Mouse (Mus musculus): ENCODE data around the gene Ctns. TPM values are rescaled to one million over a fixed set of nuclear protein-coding genes. Genes with fewer than 3 reads are reported as not detected.
A peak's percentile ranks its signal among the peaks of the same experiment; 100 is the strongest.

Gene Ctns
- polyA plus RNA-seq (2016; fragmentation: Nextera tagmentation; extraction: Ambion mirVana): 7.5 and 8.2 TPM in 2 replicates

DNA sequence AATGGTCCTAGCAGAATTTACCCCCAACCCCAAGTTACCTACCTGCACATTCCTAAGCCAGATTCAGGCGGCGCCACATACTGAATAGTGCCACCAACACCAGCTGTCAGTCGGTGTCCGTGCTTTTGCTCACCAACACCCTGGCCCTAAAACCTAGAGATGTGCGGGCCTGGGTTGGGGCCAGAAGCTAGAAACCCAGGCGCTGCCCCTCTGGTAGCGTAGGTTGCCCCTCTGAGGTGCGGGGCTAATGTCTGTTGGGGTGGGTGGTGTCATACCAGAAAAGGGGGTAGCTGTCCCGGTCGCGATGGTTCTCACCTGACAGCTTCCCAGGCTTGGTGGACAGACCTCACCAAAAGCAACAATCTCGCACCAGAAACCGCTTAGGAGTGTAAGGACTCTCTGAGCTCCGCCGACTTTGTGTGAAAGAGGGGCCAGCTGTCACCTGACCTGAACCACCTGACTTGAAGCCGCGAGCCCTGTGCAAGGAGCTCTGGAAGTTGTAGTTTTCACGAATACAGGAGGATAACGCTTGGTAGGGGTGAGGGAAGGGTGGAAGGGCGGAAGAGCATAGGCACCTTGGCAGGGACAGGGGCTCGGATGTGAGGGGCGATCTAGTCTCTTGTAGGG is at the start of gene Ctns:
Ctns (minus strand) TSS at position 440 of the 627 bp plus-strand sequence.
- Histone ChIP-seq H3K27ac (peak within 1 kb of the TSS; percentile 77), H3K4me2 (peak within 1 kb of the TSS; percentile 99), H3K36me3 (peaks cover 12% of the 10 kb centered on the region), H3K27me3 (replicated peaks) (no peaks in the 10 kb centered on the region), H3K9ac (peak within 1 kb of the TSS; percentile 88), H3K4me3 (peak within 1 kb of the TSS; percentile 83), H3K4me1 (peaks cover 23% of the 10 kb centered on the region), H3K9me3 (replicated peaks) (no peaks in the 10 kb centered on the region)
- WGBS (ENCODE audit: insufficient replicate concordance): 2% methylated on average over 22 of the region's 22 CpGs
- peak; percentile 95 for ATAC-seq

GRCm38 (mm10) chr11:73242777-73243176 is 43.9 kb upstream of the Ctns start:
- H3K9me3 ChIP-seq (replicated peaks): no peaks in the 10 kb centered on the region
- no peak overlapping the region for H3K9ac ChIP-seq
- H3K27me3 ChIP-seq (replicated peaks): no peaks in the 10 kb centered on the region
- H3K4me2 ChIP-seq: no peak overlapping the region
- H3K4me1 ChIP-seq: no peaks in the 10 kb centered on the region
- no peak overlapping the region for H3K27ac ChIP-seq
- no peaks in the 10 kb centered on the region for H3K36me3 ChIP-seq
- 75% methylated on average over 4 of the region's 4 CpGs for WGBS (ENCODE audit: insufficient replicate concordance)
- H3K4me3 ChIP-seq: no peak overlapping the region
- ATAC-seq: no peak

GRCm38 (mm10) chr11:73242199-73242598 is 43.4 kb upstream of the Ctns start:
- Histone ChIP-seq H3K27me3 (replicated peaks) (no peaks in the 10 kb centered on the region), H3K4me3 (no peak overlapping the region), H3K27ac (no peak overlapping the region), H3K36me3 (no peaks in the 10 kb centered on the region), H3K4me1 (no peaks in the 10 kb centered on the region), H3K9me3 (replicated peaks) (no peaks in the 10 kb centered on the region), H3K4me2 (no peak overlapping the region), H3K9ac (no peak overlapping the region)
- no peak for ATAC-seq
- WGBS (ENCODE audit: insufficient replicate concordance): 78% methylated on average over 6 of the region's 6 CpGs

DNA sequence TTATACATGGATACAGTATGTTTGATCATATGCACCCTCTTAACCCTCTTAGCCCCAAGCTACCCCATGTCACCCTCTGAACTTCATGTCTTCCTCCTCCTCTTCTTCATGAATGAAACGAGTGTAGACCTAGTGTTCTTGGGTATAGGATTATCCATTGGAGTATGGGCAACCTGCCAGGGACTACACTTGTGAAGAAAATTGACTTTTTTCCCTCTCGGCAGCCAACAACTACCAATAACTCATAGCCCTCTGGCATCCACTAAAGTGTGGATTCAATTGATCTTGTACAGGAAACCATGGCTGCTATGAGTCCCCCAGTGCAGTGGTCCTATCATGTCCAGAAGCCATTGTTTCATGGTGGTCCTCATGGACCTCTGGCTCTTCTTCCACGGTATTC is 37.9 kb upstream of the Ctns start:
- no peaks in the 10 kb centered on the region for H3K36me3 ChIP-seq
- H3K4me2 ChIP-seq: no peak overlapping the region
- no peaks in the 10 kb centered on the region for H3K4me1 ChIP-seq
- no peak for ATAC-seq
- no peak overlapping the region for H3K9ac ChIP-seq
- H3K9me3 ChIP-seq (replicated peaks): no peaks in the 10 kb centered on the region
- H3K27ac ChIP-seq: no peak overlapping the region
- H3K4me3 ChIP-seq: no peak overlapping the region
- WGBS (ENCODE audit: insufficient replicate concordance): 61% methylated on average over 3 of the region's 3 CpGs
- H3K27me3 ChIP-seq (replicated peaks): no peaks in the 10 kb centered on the region

DNA sequence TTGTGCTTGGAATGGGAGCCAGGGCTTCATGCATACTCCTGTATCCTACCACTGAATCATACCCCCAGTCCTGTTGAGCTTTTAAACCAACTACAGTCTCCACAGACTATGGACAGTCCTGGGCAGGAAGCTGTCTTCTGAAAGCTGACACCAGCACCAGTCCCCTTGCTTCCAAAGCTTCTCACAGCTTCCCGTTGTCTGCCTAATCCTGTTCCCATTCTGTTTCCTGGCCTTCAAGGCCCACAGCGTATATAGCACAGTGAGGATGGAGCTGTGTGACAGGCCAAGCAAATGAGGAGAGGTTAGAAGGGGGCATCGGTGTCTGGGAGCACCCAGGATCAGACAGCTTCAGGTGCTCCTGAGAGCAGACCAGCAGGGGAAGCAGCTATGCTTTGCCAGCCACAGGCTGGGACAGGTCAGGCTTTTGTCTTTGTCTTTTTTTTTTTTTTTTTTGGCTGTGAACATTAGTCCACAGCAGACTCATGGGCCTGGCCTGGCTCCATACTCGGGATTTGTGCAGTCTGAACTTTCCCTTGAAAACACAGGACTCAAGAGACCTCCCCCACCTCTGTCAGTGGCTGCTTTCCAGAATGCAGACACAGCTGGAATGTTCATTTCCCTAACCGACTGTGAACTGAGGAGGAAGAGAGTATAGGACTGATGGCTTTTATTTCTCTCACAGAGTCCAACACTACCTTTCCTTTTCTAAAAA is 37.3 kb upstream of the Ctns start:
- Histone ChIP-seq H3K4me1 (no peaks in the 10 kb centered on the region), H3K9me3 (replicated peaks) (no peaks in the 10 kb centered on the region), H3K36me3 (no peaks in the 10 kb centered on the region), H3K4me2 (no peak overlapping the region), H3K9ac (no peak overlapping the region), H3K27ac (no peak overlapping the region), H3K27me3 (replicated peaks) (no peaks in the 10 kb centered on the region), H3K4me3 (no peak overlapping the region)
- WGBS (ENCODE audit: insufficient replicate concordance): 28% methylated on average over 5 of the region's 5 CpGs
- no peak for ATAC-seq

DNA sequence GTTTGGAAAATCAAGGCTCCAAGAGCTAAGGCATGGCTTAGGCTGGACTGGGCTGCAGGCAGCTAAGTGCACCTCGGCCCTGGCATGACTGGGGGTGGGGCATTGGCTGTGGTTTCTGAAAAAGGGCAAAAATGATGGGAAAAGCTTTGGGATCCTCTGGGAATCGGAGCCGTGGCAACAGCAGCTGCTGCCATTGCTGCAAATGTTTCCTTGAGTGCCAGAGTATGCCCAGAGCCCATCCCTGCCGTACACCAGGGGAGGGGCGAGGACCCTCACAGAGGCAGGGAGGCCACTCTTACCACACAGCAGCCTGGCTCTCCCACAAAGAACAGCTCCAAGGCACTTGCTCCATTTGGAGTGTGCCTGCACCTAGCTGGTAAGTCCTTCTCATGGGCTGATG is 35.1 kb upstream of the Ctns start, which contains the start of gene Trpv1:
Trpv1 (plus strand) TSS at position 301 of the 400 bp plus-strand sequence.
- Histone ChIP-seq H3K27me3 (replicated peaks) (no peaks in the 10 kb centered on the region), H3K4me3 (no peak within 1 kb of the TSS), H3K27ac (no peak within 1 kb of the TSS), H3K4me2 (no peak within 1 kb of the TSS), H3K36me3 (no peaks in the 10 kb centered on the region), H3K9me3 (replicated peaks) (no peaks in the 10 kb centered on the region), H3K4me1 (no peaks in the 10 kb centered on the region), H3K9ac (no peak within 1 kb of the TSS)
- ATAC-seq: no peak
- WGBS (ENCODE audit: insufficient replicate concordance): 71% methylated on average over 5 of the region's 5 CpGs

DNA sequence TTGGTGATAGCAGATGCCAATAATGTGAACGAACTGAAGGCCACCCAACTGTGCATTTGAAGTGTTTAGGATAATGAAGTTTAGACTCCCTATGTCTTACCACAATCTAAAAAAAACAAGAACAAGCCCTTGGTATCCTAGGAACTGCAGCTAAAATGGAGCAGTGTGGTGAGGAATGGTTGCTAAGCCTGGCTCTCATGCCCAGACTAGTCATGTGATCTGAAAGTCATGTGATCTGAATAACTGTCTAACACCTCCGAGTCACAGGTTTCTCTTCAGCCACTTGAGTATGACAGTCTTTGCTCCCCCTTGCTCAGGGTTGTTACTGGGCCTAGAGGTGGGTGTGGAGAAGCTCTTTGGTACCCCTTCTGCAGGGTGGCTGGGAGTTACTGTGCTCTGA is 33.7 kb upstream of the Ctns start:
- Histone ChIP-seq H3K27me3 (replicated peaks) (no peaks in the 10 kb centered on the region), H3K9me3 (replicated peaks) (no peaks in the 10 kb centered on the region), H3K27ac (no peak overlapping the region), H3K9ac (no peak overlapping the region), H3K4me1 (no peaks in the 10 kb centered on the region), H3K4me2 (no peak overlapping the region), H3K4me3 (no peak overlapping the region), H3K36me3 (no peaks in the 10 kb centered on the region)
- WGBS (ENCODE audit: insufficient replicate concordance): 36% methylated on average over 2 of the region's 2 CpGs
- no peak for ATAC-seq

DNA sequence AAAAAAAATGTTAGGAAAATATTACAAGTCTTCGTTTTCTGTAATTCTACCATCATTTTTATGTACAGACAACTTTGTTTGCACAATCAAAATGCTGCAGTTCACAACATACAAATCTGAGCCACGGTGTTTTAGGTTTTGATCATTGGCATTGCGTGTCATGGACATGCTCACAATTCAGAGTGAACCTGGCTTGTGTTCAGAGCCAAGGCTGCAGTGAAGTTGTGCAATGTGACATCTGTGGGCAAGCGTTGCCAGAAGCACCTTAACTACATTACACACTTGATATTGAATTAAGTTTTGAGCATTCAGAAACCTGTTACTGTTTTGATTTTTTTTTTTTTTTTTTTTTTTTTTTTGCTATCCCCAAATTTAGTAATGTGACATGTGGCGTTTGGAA is 31.2 kb upstream of the Ctns start:
- no peaks in the 10 kb centered on the region for H3K4me1 ChIP-seq
- H3K4me3 ChIP-seq: no peak overlapping the region
- no peak overlapping the region for H3K9ac ChIP-seq
- no peaks in the 10 kb centered on the region for H3K27me3 ChIP-seq (replicated peaks)
- H3K4me2 ChIP-seq: no peak overlapping the region
- ATAC-seq: no peak
- 71% methylated on average over 5 of the region's 5 CpGs for WGBS (ENCODE audit: insufficient replicate concordance)
- H3K36me3 ChIP-seq: no peaks in the 10 kb centered on the region
- no peak overlapping the region for H3K27ac ChIP-seq
- H3K9me3 ChIP-seq (replicated peaks): no peaks in the 10 kb centered on the region

DNA sequence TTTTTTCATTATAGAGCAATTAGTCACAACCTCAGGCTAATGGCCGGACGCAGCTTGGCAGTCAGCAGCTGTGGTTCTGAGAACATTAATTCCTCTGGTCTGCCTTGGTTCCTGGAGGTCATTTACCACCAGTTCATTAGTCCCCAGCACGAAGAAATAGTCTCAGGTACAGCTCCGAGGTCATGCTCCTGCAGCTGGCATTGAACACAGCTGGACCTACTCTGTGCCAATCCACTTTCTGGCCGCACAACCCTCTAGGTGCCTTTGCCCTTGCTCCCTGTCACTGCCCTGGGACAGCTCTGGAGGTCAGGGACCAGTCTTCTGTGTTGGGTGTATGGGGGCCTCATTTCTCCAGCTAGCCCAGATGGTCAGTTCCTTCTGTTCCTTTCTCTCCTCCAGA is 30.0 kb upstream of the Ctns start:
- Histone ChIP-seq H3K4me1 (no peaks in the 10 kb centered on the region), H3K27me3 (replicated peaks) (no peaks in the 10 kb centered on the region), H3K9me3 (replicated peaks) (no peaks in the 10 kb centered on the region), H3K36me3 (no peaks in the 10 kb centered on the region), H3K27ac (no peak overlapping the region), H3K9ac (no peak overlapping the region), H3K4me3 (no peak overlapping the region), H3K4me2 (no peak overlapping the region)
- no peak for ATAC-seq
- WGBS (ENCODE audit: insufficient replicate concordance): 64% methylated on average over 5 of the region's 5 CpGs

- 82% methylated on average over 6 of the region's 6 CpGs for WGBS (ENCODE audit: insufficient replicate concordance)
- H3K4me3 ChIP-seq: no peak overlapping the region
- no peak overlapping the region for H3K9ac ChIP-seq
- no peaks in the 10 kb centered on the region for H3K36me3 ChIP-seq
- no peak for ATAC-seq
- H3K9me3 ChIP-seq (replicated peaks): no peaks in the 10 kb centered on the region
- H3K4me2 ChIP-seq: no peak overlapping the region
- no peak overlapping the region for H3K27ac ChIP-seq
- H3K4me1 ChIP-seq: no peaks in the 10 kb centered on the region
- H3K27me3 ChIP-seq (replicated peaks): no peaks in the 10 kb centered on the region
Observed at GRCm38 (mm10) chr11:73225856-73226255, 27.0 kb upstream of the Ctns start.

- 51% methylated on average over 2 of the region's 2 CpGs for WGBS (ENCODE audit: insufficient replicate concordance)
- no peak overlapping the region for H3K9ac ChIP-seq
- ATAC-seq: no peak
- H3K4me1 ChIP-seq: no peaks in the 10 kb centered on the region
- H3K4me2 ChIP-seq: no peak overlapping the region
- no peaks in the 10 kb centered on the region for H3K27me3 ChIP-seq (replicated peaks)
- H3K4me3 ChIP-seq: no peak overlapping the region
- H3K36me3 ChIP-seq: no peaks in the 10 kb centered on the region
- H3K9me3 ChIP-seq (replicated peaks): no peaks in the 10 kb centered on the region
- no peak overlapping the region for H3K27ac ChIP-seq
Observed at GRCm38 (mm10) chr11:73223966-73224365, 25.1 kb upstream of the Ctns start.

DNA sequence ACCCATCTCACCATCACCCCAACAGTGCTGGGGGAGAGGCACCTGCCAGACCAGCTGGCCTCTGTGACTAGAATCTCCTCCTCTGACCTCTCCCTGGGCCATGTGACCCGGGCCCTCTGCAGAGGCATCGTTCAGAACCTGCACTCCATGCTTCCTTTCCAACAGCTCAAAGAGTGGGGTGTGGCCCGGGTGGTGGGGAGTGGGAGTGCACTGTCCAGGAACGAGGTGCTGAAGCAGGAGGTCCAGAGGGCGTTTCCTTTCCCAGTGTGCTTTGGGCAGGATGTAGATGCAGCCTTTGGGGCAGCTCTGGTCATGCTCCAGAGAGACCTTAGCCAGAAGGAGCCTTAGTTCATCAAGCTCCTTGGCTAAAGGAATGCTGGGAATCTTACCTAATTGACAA is 24.0 kb upstream of the Ctns start:
- WGBS (ENCODE audit: insufficient replicate concordance): 23% methylated on average over 5 of the region's 5 CpGs
- H3K4me3 ChIP-seq: no peak overlapping the region
- no peak for ATAC-seq
- no peak overlapping the region for H3K4me2 ChIP-seq
- no peaks in the 10 kb centered on the region for H3K4me1 ChIP-seq
- no peaks in the 10 kb centered on the region for H3K9me3 ChIP-seq (replicated peaks)
- no peak overlapping the region for H3K27ac ChIP-seq
- no peak overlapping the region for H3K9ac ChIP-seq
- H3K36me3 ChIP-seq: no peaks in the 10 kb centered on the region
- H3K27me3 ChIP-seq (replicated peaks): no peaks in the 10 kb centered on the region

All from liver, embryonic 12.5 days (tissue).